9 mouse cellular contexts compared by ENCODE assay signal in the genomic region with DNA sequence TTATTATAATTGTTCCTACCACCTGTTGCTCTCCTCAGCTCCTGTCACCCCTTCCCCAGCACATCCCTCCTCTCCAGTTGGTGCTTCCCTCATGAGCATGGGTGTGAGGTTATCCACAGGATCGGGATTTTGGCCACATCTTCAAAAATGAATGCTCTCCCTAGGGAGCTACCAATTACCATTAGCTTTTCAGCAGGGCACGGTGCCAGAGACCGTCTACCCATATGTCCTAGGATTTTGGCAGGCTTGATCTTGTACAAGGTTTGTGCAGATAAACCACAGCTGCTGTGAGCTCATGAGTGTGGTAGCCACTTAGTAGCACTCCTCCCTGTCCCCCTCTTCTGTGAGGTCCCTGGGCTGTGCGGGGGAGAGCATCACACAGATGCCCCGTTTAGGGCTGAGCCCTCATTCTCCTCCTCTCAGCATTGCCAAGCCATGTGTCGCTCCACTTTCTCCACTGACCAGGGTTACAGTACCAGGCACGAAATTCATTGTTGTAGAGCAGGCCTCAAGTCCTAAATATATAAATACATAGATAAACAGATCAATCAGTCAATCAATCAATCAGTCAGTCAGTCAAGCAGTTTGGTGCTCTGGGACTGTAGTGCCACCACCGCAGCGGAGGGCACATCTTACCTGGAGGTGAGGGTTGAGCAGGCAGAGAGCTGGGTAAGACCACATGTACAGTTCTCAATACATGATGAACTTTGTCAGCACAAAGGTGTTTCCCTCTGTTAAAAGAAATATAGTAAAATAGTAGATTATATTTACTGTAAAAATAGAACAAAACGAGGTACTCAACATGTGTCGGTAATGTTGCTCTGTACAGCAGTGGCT. TPM values are rescaled to one million over a fixed set of nuclear protein-coding genes. Genes with fewer than 3 reads are reported as not detected.
DNase-seq lines count a peak whose midpoint lies in the region; ATAC-seq lines count a peak whose summit lies in the region.
"Had no signal": no experiment of that assay in that cellular context is flagged by ENCODE, and none has a peak within 500 bp of the region (broad histone marks: within the 10 kb centered on the region; RNA-seq: fewer than 3 reads in every experiment).

No protein-coding gene starts in this region.

- H3K27ac ChIP-seq in forebrain, embryonic 12.5 days = no peak overlapping the region
- H3K27ac ChIP-seq in forebrain, embryonic 10.5 days = no peak overlapping the region
- H3K27ac ChIP-seq in stomach, embryonic 16.5 days (ENCODE audit: low read length) = peak overlapping the region; percentile 29; the same call in 1 of the 2 replicates
- H3K27ac ChIP-seq: liver, embryonic 13.5 days had no signal

- no peaks in the 10 kb centered on the region for H3K27me3 ChIP-seq in forebrain, embryonic 12.5 days
- no peaks in the 10 kb centered on the region for H3K27me3 ChIP-seq in forebrain, embryonic 10.5 days (ENCODE audit: poor library complexity, severe bottlenecking)
- H3K27me3 ChIP-seq in stomach, embryonic 16.5 days (ENCODE audit: control insufficient read depth, insufficient read depth, low read length) = no peaks in the 10 kb centered on the region
- H3K27me3 ChIP-seq: liver, embryonic 13.5 days had no signal

- no peaks in the 10 kb centered on the region for H3K36me3 ChIP-seq in forebrain, embryonic 12.5 days (replicated peaks)
- peaks cover 18% of the 10 kb centered on the region for H3K36me3 ChIP-seq in forebrain, embryonic 10.5 days (replicated peaks)
- H3K36me3 ChIP-seq in stomach, embryonic 16.5 days (ENCODE audit: control insufficient read depth, insufficient read depth, low read length) = 0 out of 2 replicates have a peak, but pooled peaks cover 3% of the 10 kb centered on the region

- no peak for DNase-seq in forebrain, embryonic 10.5 days (ENCODE audit: extremely low spot score, low spot score)
- peak; percentile 59 to 64 for DNase-seq in right cerebral cortex, postnatal 10 days (ENCODE audit: low spot score in 2 of 2)
- DNase-seq in right cerebral cortex, adult 18-20 months = no peak
- DNase-seq in layer of hippocampus, adult 8-10 months (ENCODE audit: low spot score in 2 of 2) = peak; percentile 18 to 66
- no peak for DNase-seq in frontal cortex, postnatal 14 days (ENCODE audit: low spot score in 2 of 2)
- DNase-seq in B cell, adult 2 months = no peak
- DNase-seq: liver, embryonic 13.5 days had no signal

- WGBS in forebrain, embryonic 12.5 days = 74% methylated on average over 11 of the region's 11 CpGs
- WGBS in forebrain, embryonic 10.5 days = 91% methylated on average over 11 of the region's 11 CpGs
- WGBS in stomach, embryonic 16.5 days = 65% methylated on average over 11 of the region's 11 CpGs

- H3K4me2 ChIP-seq in forebrain, embryonic 12.5 days = no peak overlapping the region
- no peak overlapping the region for H3K4me2 ChIP-seq in stomach, embryonic 16.5 days (ENCODE audit: low read depth, low read length)
- H3K4me2 ChIP-seq: liver, embryonic 13.5 days had no signal

- H3K4me3 ChIP-seq in forebrain, embryonic 12.5 days (replicated peaks) = no peak overlapping the region
- no peak overlapping the region for H3K4me3 ChIP-seq in forebrain, embryonic 10.5 days
- no peak overlapping the region for H3K4me3 ChIP-seq in stomach, embryonic 16.5 days (replicated peaks; ENCODE audit: low read length)
- H3K4me3 ChIP-seq: liver, embryonic 13.5 days had no signal

- H3K4me1 ChIP-seq in forebrain, embryonic 12.5 days = peaks cover 39% of the 10 kb centered on the region
- H3K4me1 ChIP-seq in forebrain, embryonic 10.5 days = peaks cover 36% of the 10 kb centered on the region
- H3K4me1 ChIP-seq in stomach, embryonic 16.5 days (ENCODE audit: control insufficient read depth, insufficient read depth, low read length) = peaks cover 27% of the 10 kb centered on the region

- peak; percentile 57; the same call in 1 of the 2 replicates for ATAC-seq in forebrain, embryonic 12.5 days (ENCODE audit: low FRiP score)
- 0 out of 2 replicates have a peak, but pooled peaks have one; percentile 38 for ATAC-seq in stomach, embryonic 16.5 days (ENCODE audit: insufficient read depth, low FRiP score)

- no peaks in the 10 kb centered on the region for H3K9me3 ChIP-seq in forebrain, embryonic 12.5 days
- H3K9me3 ChIP-seq in forebrain, embryonic 10.5 days = no peaks in the 10 kb centered on the region
- H3K9me3 ChIP-seq in stomach, embryonic 16.5 days (replicated peaks; ENCODE audit: control insufficient read depth, low read length) = no peaks in the 10 kb centered on the region
- H3K9me3 ChIP-seq: liver, embryonic 13.5 days had no signal

- H3K9ac ChIP-seq in forebrain, embryonic 12.5 days = no peak overlapping the region
- H3K9ac ChIP-seq in stomach, embryonic 16.5 days (ENCODE audit: low read length) = no peak overlapping the region
- H3K9ac ChIP-seq: liver, embryonic 13.5 days had no signal

RNA-seq across cellular contexts. Expression of gene Usp6nl, which starts 27.0 kb away (rescaled TPM):
- 13.7 and 15.8 TPM in 2 replicates for polyA plus RNA-seq in forebrain, embryonic 12.5 days (2016; fragmentation: Nextera tagmentation; extraction: Ambion mirVana)
- 9.2 and 9.7 TPM in 2 replicates for polyA plus RNA-seq in forebrain, embryonic 10.5 days (2016; fragmentation: Nextera tagmentation; extraction: Ambion mirVana)
- 10 to 100 TPM; 12.0 to 16.0 (median 12.4) TPM for total RNA-seq in layer of hippocampus, adult 8-10 months (2022)
- polyA plus RNA-seq in stomach, embryonic 16.5 days (2015; fragmentation: Nextera tagmentation; extraction: Ambion mirVana) = 9.4 and 10.4 TPM in 2 replicates

Comparison
In these comparisons a context has a peak if more than half of its experiments do, and no peak if none do; other contexts are left out.
1. DNase-seq: peak in right cerebral cortex, postnatal 10 days (2 of 2) and layer of hippocampus, adult 8-10 months (2 of 2); none in forebrain, embryonic 10.5 days (single experiment), right cerebral cortex, adult 18-20 months (single experiment), frontal cortex, postnatal 14 days (0 of 2) and B cell, adult 2 months (0 of 2).